Mouse (Mus musculus): Measurements from ENCODE around the gene Mst1. TPM values are rescaled to one million over a fixed set of nuclear protein-coding genes. Genes with fewer than 3 reads are reported as not detected.

Gene Mst1
- polyA plus RNA-seq (2015; fragmentation: Nextera tagmentation; extraction: Ambion mirVana) = not detected in 2 replicates

GRCm38 (mm10) chr9:108080168-108080567 is at the start of gene Mst1:
Mst1 (plus strand) TSS chr9:108080436.
- peaks cover 29% of the 10 kb centered on the region for H3K27me3 ChIP-seq (replicated peaks)
- 82% methylated on average over 5 of the region's 5 CpGs for WGBS
- no peaks in the 10 kb centered on the region for H3K9me3 ChIP-seq
- H3K9ac ChIP-seq = peak within 1 kb of the TSS; percentile 99
- H3K36me3 ChIP-seq (replicated peaks) = peaks cover 10% of the 10 kb centered on the region; the same call in 1 of the 2 replicates
- no peak for ATAC-seq (replicated peaks)
- H3K4me1 ChIP-seq = peaks cover 23% of the 10 kb centered on the region
- H3K27ac ChIP-seq = no peak within 1 kb of the TSS
- H3K4me3 ChIP-seq = peak within 1 kb of the TSS; percentile 98
- H3K4me2 ChIP-seq = peak within 1 kb of the TSS; percentile 84

- no peak overlapping the region for H3K4me3 ChIP-seq
- no peaks in the 10 kb centered on the region for H3K9me3 ChIP-seq
- H3K9ac ChIP-seq = no peak overlapping the region
- H3K27ac ChIP-seq = no peak overlapping the region
- H3K27me3 ChIP-seq (replicated peaks) = no peaks in the 10 kb centered on the region
- H3K36me3 ChIP-seq (replicated peaks) = peaks cover 25% of the 10 kb centered on the region
- no peak for ATAC-seq (replicated peaks)
- 88% methylated on average over 5 of the region's 5 CpGs for WGBS
- H3K4me1 ChIP-seq = no peaks in the 10 kb centered on the region
- no peak overlapping the region for H3K4me2 ChIP-seq
Observed at GRCm38 (mm10) chr9:108032126-108032525, 48.1 kb upstream of the Mst1 start.

GRCm38 (mm10) chr9:108035331-108036156 is 44.7 kb upstream of the Mst1 start:
- Histone ChIP-seq H3K27ac (no peak overlapping the region), H3K4me1 (no peaks in the 10 kb centered on the region), H3K4me2 (no peak overlapping the region), H3K4me3 (no peak overlapping the region), H3K9ac (no peak overlapping the region), H3K36me3 (replicated peaks) (peaks cover 16% of the 10 kb centered on the region; the same call in 1 of the 2 replicates), H3K27me3 (replicated peaks) (no peaks in the 10 kb centered on the region), H3K9me3 (no peaks in the 10 kb centered on the region)
- no peak for ATAC-seq (replicated peaks)
- WGBS = 98% methylated on average over 2 of the region's 2 CpGs

- no peak for ATAC-seq (replicated peaks)
- Histone ChIP-seq H3K4me2 (no peak overlapping the region), H3K4me1 (peaks cover 15% of the 10 kb centered on the region), H3K9ac (no peak overlapping the region), H3K9me3 (no peaks in the 10 kb centered on the region), H3K36me3 (replicated peaks) (peaks cover 41% of the 10 kb centered on the region), H3K27me3 (replicated peaks) (no peaks in the 10 kb centered on the region), H3K27ac (no peak overlapping the region), H3K4me3 (no peak overlapping the region)
- 96% methylated on average over 8 of the region's 8 CpGs for WGBS
Observed at GRCm38 (mm10) chr9:108044751-108045492, 35.3 kb upstream of the Mst1 start.

- peaks cover 34% of the 10 kb centered on the region for H3K36me3 ChIP-seq (replicated peaks)
Observed at GRCm38 (mm10) chr9:108046582-108046981, 33.7 kb upstream of the Mst1 start.

GRCm38 (mm10) chr9:108047601-108048565 is 32.4 kb upstream of the Mst1 start:
- H3K9ac ChIP-seq = peak overlapping the region; percentile 38
- no peaks in the 10 kb centered on the region for H3K27me3 ChIP-seq (replicated peaks)
- H3K36me3 ChIP-seq (replicated peaks) = peaks cover 27% of the 10 kb centered on the region

More at GRCm38 (mm10) chr9:108046582-108046981, 33.7 kb upstream of the Mst1 start:
- no peaks in the 10 kb centered on the region for H3K27me3 ChIP-seq (replicated peaks)
- H3K4me3 ChIP-seq = no peak overlapping the region
- H3K4me2 ChIP-seq = no peak overlapping the region
- H3K4me1 ChIP-seq = peaks cover 22% of the 10 kb centered on the region
- H3K27ac ChIP-seq = no peak overlapping the region
- ATAC-seq (replicated peaks) = no peak
- no peak overlapping the region for H3K9ac ChIP-seq
- 91% methylated on average over 4 of the region's 4 CpGs for WGBS
- H3K9me3 ChIP-seq = no peaks in the 10 kb centered on the region

GRCm38 (mm10) chr9:108048566-108048955 is 31.7 kb upstream of the Mst1 start:
- WGBS = under 1% methylated on average over 19 of the region's 19 CpGs

More at GRCm38 (mm10) chr9:108047601-108048565, 32.4 kb upstream of the Mst1 start:
- H3K4me3 ChIP-seq = peak overlapping the region; percentile 54
- H3K9me3 ChIP-seq = no peaks in the 10 kb centered on the region
- ATAC-seq (replicated peaks) = no peak
- H3K27ac ChIP-seq = peak overlapping the region; percentile 56
- WGBS = 56% methylated on average over 17 of the region's 17 CpGs
- peaks cover 29% of the 10 kb centered on the region for H3K4me1 ChIP-seq
- peak overlapping the region; percentile 95 for H3K4me2 ChIP-seq

GRCm38 (mm10) chr9:108049016-108049455 is 31.2 kb upstream of the Mst1 start, which contains the start of gene Gmppb:
Gmppb (plus strand) TSS chr9:108049242.
- Histone ChIP-seq H3K27ac (peak within 1 kb of the TSS; percentile 56), H3K4me2 (peak within 1 kb of the TSS; percentile 95), H3K9me3 (no peaks in the 10 kb centered on the region), H3K4me1 (peaks cover 33% of the 10 kb centered on the region), H3K4me3 (peak within 1 kb of the TSS; percentile 54), H3K27me3 (replicated peaks) (no peaks in the 10 kb centered on the region), H3K36me3 (replicated peaks) (peaks cover 27% of the 10 kb centered on the region), H3K9ac (peak within 1 kb of the TSS; percentile 54)
- peak; percentile 94 for ATAC-seq (replicated peaks)
- under 1% methylated on average over 37 of the region's 39 CpGs for WGBS

More at GRCm38 (mm10) chr9:108048566-108048955, 31.7 kb upstream of the Mst1 start:
- peak; percentile 58 for ATAC-seq (replicated peaks)
- Histone ChIP-seq H3K4me2 (peak overlapping the region; percentile 95), H3K9me3 (no peaks in the 10 kb centered on the region), H3K4me3 (peak overlapping the region; percentile 54), H3K27ac (peak overlapping the region; percentile 56), H3K36me3 (replicated peaks) (peaks cover 24% of the 10 kb centered on the region), H3K27me3 (replicated peaks) (no peaks in the 10 kb centered on the region), H3K9ac (peak overlapping the region; percentile 38), H3K4me1 (peaks cover 33% of the 10 kb centered on the region)

GRCm38 (mm10) chr9:108049561-108050251 is 30.5 kb upstream of the Mst1 start:
- Histone ChIP-seq H3K27ac (peak overlapping the region; percentile 56), H3K36me3 (replicated peaks) (peaks cover 24% of the 10 kb centered on the region), H3K4me1 (peaks cover 33% of the 10 kb centered on the region), H3K27me3 (replicated peaks) (no peaks in the 10 kb centered on the region), H3K4me2 (peak overlapping the region; percentile 95), H3K9ac (peak overlapping the region; percentile 54), H3K9me3 (no peaks in the 10 kb centered on the region), H3K4me3 (peak overlapping the region; percentile 54)
- WGBS = 44% methylated on average over 15 of the region's 15 CpGs
- ATAC-seq (replicated peaks) = peak; percentile 31

GRCm38 (mm10) chr9:108051184-108051930 is 28.9 kb upstream of the Mst1 start:
- Histone ChIP-seq H3K4me1 (peaks cover 33% of the 10 kb centered on the region), H3K9me3 (no peaks in the 10 kb centered on the region), H3K27me3 (replicated peaks) (no peaks in the 10 kb centered on the region), H3K36me3 (replicated peaks) (peaks cover 18% of the 10 kb centered on the region), H3K4me3 (no peak overlapping the region), H3K4me2 (no peak overlapping the region), H3K27ac (no peak overlapping the region), H3K9ac (no peak overlapping the region)
- 93% methylated on average over 15 of the region's 15 CpGs for WGBS
- no peak for ATAC-seq (replicated peaks)

Data from midbrain, embryonic 15.5 days (tissue).